Mouse (Mus musculus): ENCODE data around the gene Ptx3. TPM values are rescaled to one million over a fixed set of nuclear protein-coding genes. Genes with fewer than 3 reads are reported as not detected.
A peak's percentile ranks its signal among the peaks of the same experiment; 100 is the strongest.

Ptx3 gene
- polyA plus RNA-seq (2015; fragmentation: Nextera tagmentation; extraction: Ambion mirVana) = 5.7 and 6.0 TPM in 2 replicates

- Histone ChIP-seq H3K27me3 (replicated peaks) (peaks cover 16% of the 10 kb centered on the region; the same call in 1 of the 2 replicates), H3K36me3 (no peaks in the 10 kb centered on the region), H3K9ac (peak within 1 kb of the TSS; percentile 85), H3K4me3 (peak within 1 kb of the TSS; percentile 71), H3K4me1 (0 out of 2 replicates have a peak, but pooled peaks cover 12% of the 10 kb centered on the region), H3K4me2 (peak within 1 kb of the TSS; percentile 96), H3K27ac (replicated peaks) (peak within 1 kb of the TSS; percentile 79), H3K9me3 (no peaks in the 10 kb centered on the region)
- no peak for ATAC-seq (ENCODE audit: extremely low read depth, insufficient number of reproducible peaks, low FRiP score, low TSS enrichment)
- 7% methylated on average over 20 of the region's 20 CpGs for WGBS
These were observed at the start of gene Ptx3 for GRCm38 (mm10) chr3:66219655-66220191. Ptx3 (plus strand) TSS chr3:66219910.

DNA sequence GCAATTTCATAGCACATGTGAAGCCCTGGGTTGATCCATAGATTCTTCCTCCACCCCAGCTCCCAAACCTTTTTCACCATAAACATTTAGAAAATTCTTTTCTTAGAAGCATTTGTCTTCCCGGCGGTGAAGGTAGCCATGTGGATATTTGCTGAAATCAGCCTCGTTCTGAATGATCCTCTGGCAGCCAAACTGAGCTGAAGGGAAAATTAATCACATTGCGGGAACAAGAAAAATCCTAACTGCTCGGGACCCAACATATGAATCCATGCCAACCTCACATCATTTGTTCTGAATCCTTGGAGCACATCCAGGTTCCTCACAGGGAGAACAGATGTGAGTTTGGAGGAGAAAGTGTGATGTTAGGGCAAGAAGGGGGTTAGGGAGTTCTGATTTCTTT lies 46.8 kb upstream of the Ptx3 start:
- no peak for ATAC-seq (ENCODE audit: extremely low read depth, insufficient number of reproducible peaks, low FRiP score, low TSS enrichment)
- WGBS = 62% methylated on average over 5 of the region's 5 CpGs
- H3K4me3 ChIP-seq = no peak overlapping the region
- no peaks in the 10 kb centered on the region for H3K36me3 ChIP-seq
- no peaks in the 10 kb centered on the region for H3K4me1 ChIP-seq
- H3K9ac ChIP-seq = no peak overlapping the region
- no peak overlapping the region for H3K27ac ChIP-seq (replicated peaks)
- H3K27me3 ChIP-seq (replicated peaks) = no peaks in the 10 kb centered on the region
- H3K9me3 ChIP-seq = no peaks in the 10 kb centered on the region
- H3K4me2 ChIP-seq = no peak overlapping the region

DNA sequence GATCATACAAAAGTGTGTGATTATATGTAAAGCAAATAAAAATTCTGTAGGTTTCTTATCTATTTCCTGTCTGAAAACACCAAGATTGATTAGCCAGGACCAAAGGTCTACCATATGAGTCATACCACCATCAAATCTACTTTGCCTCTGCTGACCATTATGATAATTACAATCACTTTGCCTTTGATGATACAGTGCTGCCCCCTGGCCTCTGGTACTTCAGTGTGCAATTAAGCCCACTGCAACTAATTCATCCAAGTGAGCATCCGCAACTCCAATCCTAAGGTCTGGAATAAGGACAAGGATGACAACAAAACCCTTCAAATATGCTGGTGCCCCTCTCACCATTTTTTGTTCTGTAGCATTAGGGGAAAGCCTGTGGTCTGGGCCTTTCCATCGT lies 40.1 kb upstream of the Ptx3 start:
- H3K27me3 ChIP-seq (replicated peaks) = no peaks in the 10 kb centered on the region
- H3K9me3 ChIP-seq = no peaks in the 10 kb centered on the region
- H3K4me1 ChIP-seq = no peaks in the 10 kb centered on the region
- no peak overlapping the region for H3K4me2 ChIP-seq
- no peaks in the 10 kb centered on the region for H3K36me3 ChIP-seq
- H3K4me3 ChIP-seq = no peak overlapping the region
- 76% methylated on average over 2 of the region's 2 CpGs for WGBS
- no peak overlapping the region for H3K27ac ChIP-seq (replicated peaks)
- ATAC-seq (ENCODE audit: extremely low read depth, insufficient number of reproducible peaks, low FRiP score, low TSS enrichment) = no peak
- no peak overlapping the region for H3K9ac ChIP-seq

DNA sequence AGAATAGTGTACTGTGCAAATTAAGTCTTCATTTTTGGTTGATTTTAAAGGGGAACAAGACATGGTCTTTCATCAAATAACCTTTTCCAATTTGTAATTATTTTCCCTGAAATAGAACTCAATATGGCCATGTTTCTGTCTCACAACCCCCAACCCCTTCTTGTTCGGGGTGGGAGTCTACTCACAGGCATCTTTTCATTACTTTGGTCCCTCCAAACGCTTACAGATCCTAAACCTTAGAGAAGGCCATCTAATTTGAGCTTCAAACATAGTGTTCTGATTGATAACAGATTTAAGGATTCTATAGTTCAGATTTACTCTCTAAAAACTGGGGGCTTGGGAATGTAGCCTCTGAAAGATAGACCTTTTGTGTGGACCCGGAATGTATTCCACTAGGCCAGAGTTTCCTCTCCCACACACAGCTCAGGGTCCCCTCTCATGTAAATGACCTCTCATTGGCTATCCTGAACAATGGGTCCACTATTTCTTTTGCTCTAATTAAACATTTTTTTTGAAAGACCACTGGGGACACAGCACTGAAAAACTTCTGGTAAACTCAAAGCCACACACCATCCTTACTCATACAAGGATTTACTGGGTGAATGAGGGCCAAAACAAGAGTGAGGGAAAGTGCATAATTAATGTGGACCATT lies 25.7 kb upstream of the Ptx3 start:
- no peak overlapping the region for H3K4me2 ChIP-seq
- WGBS = 75% methylated on average over 3 of the region's 3 CpGs
- no peak overlapping the region for H3K4me3 ChIP-seq
- no peaks in the 10 kb centered on the region for H3K27me3 ChIP-seq (replicated peaks)
- H3K9ac ChIP-seq = no peak overlapping the region
- no peaks in the 10 kb centered on the region for H3K36me3 ChIP-seq
- H3K27ac ChIP-seq (replicated peaks) = no peak overlapping the region
- no peak for ATAC-seq (ENCODE audit: extremely low read depth, insufficient number of reproducible peaks, low FRiP score, low TSS enrichment)
- no peaks in the 10 kb centered on the region for H3K4me1 ChIP-seq
- no peaks in the 10 kb centered on the region for H3K9me3 ChIP-seq

GRCm38 (mm10) chr3:66208836-66209573 lies 10.7 kb upstream of the Ptx3 start:
- H3K4me1 ChIP-seq = no peaks in the 10 kb centered on the region
- 72% methylated on average over 4 of the region's 4 CpGs for WGBS

DNA sequence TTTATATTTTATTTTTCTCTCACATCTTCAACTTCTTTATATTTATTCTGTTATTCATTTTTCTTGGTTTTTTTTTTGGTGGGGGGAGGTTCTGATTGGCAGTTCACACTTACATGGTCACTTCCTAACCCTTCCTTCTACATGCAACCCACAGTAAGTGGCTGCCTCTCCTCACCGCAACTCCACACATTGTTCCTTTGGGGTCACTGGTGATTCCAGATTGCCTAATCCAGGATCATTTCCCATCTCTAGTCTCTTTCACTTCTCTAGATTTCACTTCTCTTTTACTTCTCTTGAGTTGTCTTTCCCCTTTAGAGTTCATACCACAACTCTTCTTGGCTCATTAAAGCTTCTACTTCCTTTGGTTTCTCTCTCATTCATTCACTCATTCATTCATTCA lies 6.2 kb upstream of the Ptx3 start:
- Histone ChIP-seq H3K36me3 (no peaks in the 10 kb centered on the region), H3K4me2 (no peak overlapping the region), H3K27me3 (replicated peaks) (0 out of 2 replicates have a peak, but pooled peaks cover 1% of the 10 kb centered on the region), H3K9ac (no peak overlapping the region), H3K27ac (replicated peaks) (no peak overlapping the region), H3K9me3 (no peaks in the 10 kb centered on the region), H3K4me3 (no peak overlapping the region), H3K4me1 (0 out of 2 replicates have a peak, but pooled peaks cover 4% of the 10 kb centered on the region)
- no peak for ATAC-seq (ENCODE audit: extremely low read depth, insufficient number of reproducible peaks, low FRiP score, low TSS enrichment)
- WGBS = 91% methylated on average over 1 of the region's 1 CpGs

More at GRCm38 (mm10) chr3:66208836-66209573, 10.7 kb upstream of the Ptx3 start:
- Histone ChIP-seq H3K27ac (replicated peaks) (no peak overlapping the region), H3K4me2 (no peak overlapping the region), H3K27me3 (replicated peaks) (no peaks in the 10 kb centered on the region), H3K9ac (no peak overlapping the region), H3K9me3 (no peaks in the 10 kb centered on the region), H3K4me3 (no peak overlapping the region), H3K36me3 (no peaks in the 10 kb centered on the region)
- ATAC-seq (ENCODE audit: extremely low read depth, insufficient number of reproducible peaks, low FRiP score, low TSS enrichment) = no peak

DNA sequence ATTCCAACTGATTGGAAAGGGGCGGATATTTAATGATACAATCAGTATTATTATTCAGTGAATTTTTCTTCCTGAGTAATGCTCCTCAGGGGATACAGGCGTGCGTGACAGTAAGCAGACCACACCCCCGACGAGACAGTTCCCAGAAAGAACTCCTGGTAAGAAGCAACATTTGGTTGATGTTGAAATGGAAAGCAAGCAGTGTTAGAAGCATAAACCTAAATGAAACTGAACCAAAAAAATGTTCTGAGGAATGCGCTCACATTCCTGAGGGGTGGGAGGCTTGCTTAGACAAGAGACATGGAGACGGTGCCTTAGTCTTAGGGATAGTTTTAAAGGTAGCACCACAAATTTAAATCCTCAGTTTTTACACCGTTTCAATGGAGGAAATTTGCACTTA lies 4.0 kb upstream of the Ptx3 start:
- 50% methylated on average over 8 of the region's 8 CpGs for WGBS
- Histone ChIP-seq H3K4me2 (no peak overlapping the region; the same call in 1 of the 2 replicates), H3K9me3 (no peaks in the 10 kb centered on the region), H3K27me3 (replicated peaks) (0 out of 2 replicates have a peak, but pooled peaks cover 5% of the 10 kb centered on the region), H3K27ac (replicated peaks) (no peak overlapping the region), H3K4me1 (0 out of 2 replicates have a peak, but pooled peaks cover 4% of the 10 kb centered on the region), H3K4me3 (no peak overlapping the region), H3K36me3 (no peaks in the 10 kb centered on the region), H3K9ac (no peak overlapping the region)
- ATAC-seq (ENCODE audit: extremely low read depth, insufficient number of reproducible peaks, low FRiP score, low TSS enrichment) = no peak

GRCm38 (mm10) chr3:66220554-66221242 lies 988 bp downstream of the Ptx3 start:
- peak; percentile 25; the same call in 1 of the 2 replicates for ATAC-seq (ENCODE audit: extremely low read depth, insufficient number of reproducible peaks, low FRiP score, low TSS enrichment)
- peak overlapping the region; percentile 71 for H3K4me3 ChIP-seq
- H3K9ac ChIP-seq = peak overlapping the region; percentile 85
- WGBS = under 1% methylated on average over 54 of the region's 54 CpGs
- H3K27ac ChIP-seq (replicated peaks) = peak overlapping the region; percentile 79
- no peaks in the 10 kb centered on the region for H3K36me3 ChIP-seq
- peaks cover 16% of the 10 kb centered on the region; the same call in 1 of the 2 replicates for H3K27me3 ChIP-seq (replicated peaks)
- no peaks in the 10 kb centered on the region for H3K9me3 ChIP-seq
- H3K4me1 ChIP-seq = 0 out of 2 replicates have a peak, but pooled peaks cover 13% of the 10 kb centered on the region
- peak overlapping the region; percentile 96 for H3K4me2 ChIP-seq

- Histone ChIP-seq H3K27ac (replicated peaks) (peak overlapping the region; percentile 79), H3K9me3 (no peaks in the 10 kb centered on the region), H3K27me3 (replicated peaks) (peaks cover 16% of the 10 kb centered on the region; the same call in 1 of the 2 replicates), H3K4me3 (peak overlapping the region; percentile 71), H3K36me3 (no peaks in the 10 kb centered on the region), H3K4me1 (0 out of 2 replicates have a peak, but pooled peaks cover 10% of the 10 kb centered on the region), H3K9ac (peak overlapping the region; percentile 85), H3K4me2 (peak overlapping the region; percentile 96)
- ATAC-seq (ENCODE audit: extremely low read depth, insufficient number of reproducible peaks, low FRiP score, low TSS enrichment) = no peak
- 2% methylated on average over 11 of the region's 11 CpGs for WGBS
These were observed 1.5 kb downstream of the Ptx3 start for GRCm38 (mm10) chr3:66221243-66221611.

DNA sequence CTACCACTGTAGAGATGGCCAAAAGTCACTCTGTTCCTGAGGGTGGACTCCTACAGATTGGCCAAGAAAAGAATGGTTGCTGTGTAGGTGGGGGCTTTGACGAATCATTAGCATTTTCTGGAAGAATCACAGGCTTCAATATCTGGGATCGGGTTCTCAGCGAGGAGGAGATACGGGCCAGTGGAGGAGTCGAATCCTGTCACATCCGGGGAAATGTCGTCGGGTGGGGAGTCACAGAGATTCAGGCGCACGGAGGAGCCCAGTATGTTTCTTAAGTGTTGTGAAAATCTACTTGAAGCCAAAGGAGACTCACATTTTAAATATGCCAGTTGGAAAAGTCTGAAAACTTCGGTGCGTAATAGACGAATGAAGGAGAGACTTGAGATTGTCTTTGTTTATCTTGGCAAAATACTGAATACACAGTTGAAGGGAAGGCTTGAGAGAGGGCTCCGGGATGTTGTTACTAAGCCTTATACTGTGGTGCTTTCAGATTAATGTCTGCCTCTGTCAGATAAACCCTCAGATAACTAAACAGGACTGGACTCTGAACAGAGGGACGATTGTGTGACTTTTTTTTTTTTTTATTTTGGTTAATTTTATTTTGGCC lies 5.3 kb downstream of the Ptx3 start:
- WGBS = 55% methylated on average over 15 of the region's 15 CpGs
- Histone ChIP-seq H3K9me3 (no peaks in the 10 kb centered on the region), H3K27me3 (replicated peaks) (peaks cover 11% of the 10 kb centered on the region; the same call in 1 of the 2 replicates), H3K4me1 (0 out of 2 replicates have a peak, but pooled peaks cover 10% of the 10 kb centered on the region), H3K9ac (no peak overlapping the region; the same call in 1 of the 2 replicates), H3K27ac (replicated peaks) (peak overlapping the region; percentile 80), H3K4me2 (peak overlapping the region; percentile 18; the same call in 1 of the 2 replicates), H3K36me3 (no peaks in the 10 kb centered on the region), H3K4me3 (no peak overlapping the region)
- ATAC-seq (ENCODE audit: extremely low read depth, insufficient number of reproducible peaks, low FRiP score, low TSS enrichment) = no peak
